Mouse (Mus musculus): ENCODE measurements at regions not wholly inside any gene's neighbourhood (a gene's known extent, or its start where the extent isn't known, plus 50 kb on each side); places are given as distances from the start of the nearest gene placed in this dataset.

- WGBS, result 82% methylated on average over 5 of the region's 5 CpGs
- Histone ChIP-seq H3K9ac (replicated peaks) (no peak overlapping the region), H3K4me3 (no peak overlapping the region), H3K36me3 (no peaks in the 10 kb centered on the region), H3K27me3 (no peaks in the 10 kb centered on the region), H3K4me2 (replicated peaks) (no peak overlapping the region), H3K4me1 (no peaks in the 10 kb centered on the region), H3K9me3 (no peaks in the 10 kb centered on the region), H3K27ac (replicated peaks) (no peak overlapping the region)
- no peak for ATAC-seq (replicated peaks)
These were observed 1006.2 kb upstream of the Cdh20 start for GRCm38 (mm10) chr1:103762044-103762663.

- no peaks in the 10 kb centered on the region for H3K27me3 ChIP-seq
- H3K4me1 ChIP-seq, result no peaks in the 10 kb centered on the region
- H3K36me3 ChIP-seq, result no peaks in the 10 kb centered on the region
- 45% methylated on average over 3 of the region's 3 CpGs for WGBS
- H3K9ac ChIP-seq (replicated peaks), result no peak overlapping the region
- H3K4me2 ChIP-seq (replicated peaks), result no peak overlapping the region
- H3K27ac ChIP-seq (replicated peaks), result no peak overlapping the region
- H3K4me3 ChIP-seq, result no peak overlapping the region
- ATAC-seq (replicated peaks), result 0 out of 2 replicates have a peak, but pooled peaks have one; percentile 32
- no peaks in the 10 kb centered on the region for H3K9me3 ChIP-seq
These were observed 1005.6 kb upstream of the Cdh20 start for GRCm38 (mm10) chr1:103762745-103763144.

- H3K36me3 ChIP-seq, result no peaks in the 10 kb centered on the region
- H3K4me2 ChIP-seq (replicated peaks), result no peak overlapping the region
- H3K9me3 ChIP-seq, result no peaks in the 10 kb centered on the region
- H3K9ac ChIP-seq (replicated peaks), result no peak overlapping the region
- no peak overlapping the region for H3K4me3 ChIP-seq
- no peaks in the 10 kb centered on the region for H3K4me1 ChIP-seq
- no peaks in the 10 kb centered on the region for H3K27me3 ChIP-seq
- H3K27ac ChIP-seq (replicated peaks), result no peak overlapping the region
- WGBS, result 80% methylated on average over 2 of the region's 2 CpGs
- no peak for ATAC-seq (replicated peaks)
These were observed 1001.0 kb upstream of the Cdh20 start for GRCm38 (mm10) chr1:103767315-103767714.

- Histone ChIP-seq H3K4me1 (no peaks in the 10 kb centered on the region), H3K36me3 (no peaks in the 10 kb centered on the region), H3K4me2 (replicated peaks) (no peak overlapping the region), H3K27ac (replicated peaks) (no peak overlapping the region), H3K27me3 (no peaks in the 10 kb centered on the region), H3K9ac (replicated peaks) (no peak overlapping the region), H3K9me3 (no peaks in the 10 kb centered on the region), H3K4me3 (no peak overlapping the region)
- ATAC-seq (replicated peaks), result no peak
These were observed 983.6 kb upstream of the Cdh20 start for GRCm38 (mm10) chr1:103784692-103785091.

GRCm38 (mm10) chr1:103796337-103796736, 972.0 kb upstream of the Cdh20 start:
- no peak overlapping the region for H3K9ac ChIP-seq (replicated peaks)
- ATAC-seq (replicated peaks), result no peak
- no peaks in the 10 kb centered on the region for H3K4me1 ChIP-seq
- no peaks in the 10 kb centered on the region for H3K9me3 ChIP-seq
- H3K27ac ChIP-seq (replicated peaks), result no peak overlapping the region
- no peaks in the 10 kb centered on the region for H3K27me3 ChIP-seq
- no peak overlapping the region for H3K4me3 ChIP-seq
- no peak overlapping the region for H3K4me2 ChIP-seq (replicated peaks)
- no peaks in the 10 kb centered on the region for H3K36me3 ChIP-seq

GRCm38 (mm10) chr1:103799343-103799742, 969.0 kb upstream of the Cdh20 start:
- Histone ChIP-seq H3K9me3 (no peaks in the 10 kb centered on the region), H3K9ac (replicated peaks) (no peak overlapping the region), H3K36me3 (no peaks in the 10 kb centered on the region), H3K4me2 (replicated peaks) (no peak overlapping the region), H3K27ac (replicated peaks) (no peak overlapping the region), H3K27me3 (no peaks in the 10 kb centered on the region), H3K4me1 (no peaks in the 10 kb centered on the region), H3K4me3 (no peak overlapping the region)
- ATAC-seq (replicated peaks), result 0 out of 2 replicates have a peak, but pooled peaks have one; percentile 32

- H3K9me3 ChIP-seq, result no peaks in the 10 kb centered on the region
- no peak overlapping the region for H3K27ac ChIP-seq (replicated peaks)
- no peak overlapping the region for H3K9ac ChIP-seq (replicated peaks)
- no peak overlapping the region for H3K4me3 ChIP-seq
- no peaks in the 10 kb centered on the region for H3K27me3 ChIP-seq
- H3K36me3 ChIP-seq, result no peaks in the 10 kb centered on the region
- H3K4me1 ChIP-seq, result no peaks in the 10 kb centered on the region
- ATAC-seq (replicated peaks), result no peak; the same call in 1 of the 2 replicates
- no peak overlapping the region for H3K4me2 ChIP-seq (replicated peaks)
- WGBS, result 18% methylated on average over 3 of the region's 3 CpGs
These were observed 950.4 kb upstream of the Cdh20 start for GRCm38 (mm10) chr1:103817946-103818345.

Measured in forebrain, embryonic 15.5 days (tissue).